Mouse (Mus musculus) 3134 (cell line): ENCODE results near the gene Pllp.

Source experiments
- DNase-seq: peaks from one replicate; pipeline ENCODE4 v3.0.0-alpha.2; 2011; ENCODE audit warnings: low spot score; ENCODE audit not compliant: insufficient read length; ENCODE audit errors: extremely low read depth

The Pllp gene

GRCm38 (mm10) chr8:94695994-94696384, at the start of gene Pllp:
Pllp (minus strand) TSS chr8:94696278.
- DNase-seq: no peak

GRCm38 (mm10) chr8:94745476-94746184, 49.6 kb upstream of the Pllp start, which contains the start of gene Ccl22:
Ccl22 (plus strand) TSS chr8:94745590.
- DNase-seq: no peak

GRCm38 (mm10) chr8:94744972-94745371, 48.9 kb upstream of the Pllp start:
- DNase-seq: no peak

GRCm38 (mm10) chr8:94744484-94744883, 48.4 kb upstream of the Pllp start:
- DNase-seq: no peak

GRCm38 (mm10) chr8:94741726-94742125, 45.6 kb upstream of the Pllp start:
- DNase-seq: no peak

- no peak for DNase-seq
Measured at GRCm38 (mm10) chr8:94740591-94740990, 44.5 kb upstream of the Pllp start.

- no peak for DNase-seq
Measured at GRCm38 (mm10) chr8:94739829-94740228, 43.8 kb upstream of the Pllp start.

- DNase-seq: peak; percentile 55
Measured at GRCm38 (mm10) chr8:94735426-94736094, 39.5 kb upstream of the Pllp start.

- DNase-seq: peak; percentile 33
Measured at GRCm38 (mm10) chr8:94734735-94735350, 38.8 kb upstream of the Pllp start.

GRCm38 (mm10) chr8:94733821-94734465, 37.9 kb upstream of the Pllp start:
- no peak for DNase-seq

GRCm38 (mm10) chr8:94729301-94729700, 33.2 kb upstream of the Pllp start:
- no peak for DNase-seq

GRCm38 (mm10) chr8:94725998-94726397, 29.9 kb upstream of the Pllp start:
- no peak for DNase-seq

GRCm38 (mm10) chr8:94716841-94717240, 20.8 kb upstream of the Pllp start:
- DNase-seq: no peak

- peak; percentile 59 for DNase-seq
Measured at GRCm38 (mm10) chr8:94715871-94716270, 19.8 kb upstream of the Pllp start.

- peak; percentile 74 for DNase-seq
Measured at GRCm38 (mm10) chr8:94714556-94714955, 18.5 kb upstream of the Pllp start.

GRCm38 (mm10) chr8:94711160-94711718, 15.2 kb upstream of the Pllp start:
- DNase-seq: peak; percentile 83

GRCm38 (mm10) chr8:94710336-94710735, 14.3 kb upstream of the Pllp start:
- DNase-seq: no peak

- no peak for DNase-seq
Measured at GRCm38 (mm10) chr8:94706732-94707395, 10.8 kb upstream of the Pllp start.

GRCm38 (mm10) chr8:94705581-94706245, 9.6 kb upstream of the Pllp start:
- no peak for DNase-seq

GRCm38 (mm10) chr8:94704669-94704984, 8.5 kb upstream of the Pllp start:
- no peak for DNase-seq
